Mouse (Mus musculus): ENCODE data around the gene Zfp248.
A peak's percentile ranks its signal among the peaks of the same experiment; 100 is the strongest.

The Zfp248 gene

DNA sequence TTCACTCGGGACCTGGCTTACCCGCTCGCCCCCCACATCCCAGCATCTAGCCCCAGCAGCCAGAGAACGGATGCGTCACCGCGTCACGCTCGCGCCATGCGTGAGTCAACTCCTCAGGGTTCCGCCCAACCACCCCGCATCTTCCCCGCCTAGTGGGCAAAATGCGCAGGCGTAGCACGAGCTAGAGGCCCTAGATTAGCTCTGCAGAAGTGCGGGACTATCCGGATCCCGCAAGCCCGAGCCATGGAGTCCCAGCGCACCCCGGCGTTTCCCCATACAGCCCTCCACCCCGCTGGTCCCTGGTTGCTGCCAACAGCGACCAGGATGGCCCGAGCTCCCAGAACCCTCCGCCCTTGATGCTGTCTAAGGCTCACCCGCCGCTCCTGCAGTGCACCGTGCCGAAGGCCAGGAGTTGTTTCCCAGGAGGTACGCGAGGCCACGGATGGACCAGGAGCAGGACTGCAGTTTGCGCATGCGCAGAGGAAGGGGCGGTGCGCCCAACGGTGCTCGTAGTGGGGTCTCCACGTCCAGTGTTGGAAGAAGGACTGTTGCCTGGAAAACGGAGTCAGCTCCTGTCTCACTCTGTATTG is at the start of gene Zfp248:
Zfp248 (minus strand) TSS at position 487 of the 590 bp plus-strand sequence.
- DNase-seq (ENCODE audit: low read depth, low spot score), result peak; percentile 82

DNA sequence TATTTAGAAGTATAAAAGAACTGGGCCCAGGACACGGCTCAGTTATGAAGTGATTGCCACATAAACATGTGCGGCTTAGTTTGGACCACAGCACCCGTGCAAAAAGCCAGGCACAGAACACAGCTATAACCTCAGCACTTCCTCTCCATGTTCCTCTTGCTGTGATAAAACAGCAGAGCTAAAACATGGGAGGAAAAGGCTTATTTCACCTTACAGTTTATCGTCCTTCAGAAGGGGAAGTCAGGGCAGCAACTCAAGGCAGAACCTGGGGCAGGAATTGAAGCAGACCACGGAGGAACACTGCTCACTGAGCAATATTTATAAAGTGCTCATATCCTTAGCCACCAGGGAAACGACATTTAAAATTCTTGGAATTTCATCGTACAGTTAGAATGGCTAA is 43.7 kb upstream of the Zfp248 start:
- DNase-seq (ENCODE audit: low read depth, low spot score), result no peak

DNA sequence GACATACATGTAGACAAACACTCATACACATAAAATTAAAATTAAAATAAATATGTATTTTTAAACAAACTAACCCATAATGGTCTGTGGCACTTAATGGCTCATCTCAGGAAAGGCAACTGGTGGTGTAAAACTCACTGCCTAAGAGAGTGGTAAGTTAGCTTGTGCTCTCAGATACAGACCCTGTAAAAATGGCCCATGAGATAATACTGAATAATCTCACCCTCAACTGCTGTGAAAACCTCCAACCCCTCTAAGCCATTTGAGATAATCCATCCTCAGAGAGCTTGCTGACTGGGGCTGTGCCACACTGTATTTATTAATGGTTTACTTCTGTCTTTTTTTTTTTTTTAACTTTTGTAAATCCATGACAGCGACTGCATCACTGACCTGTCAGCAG is 26.8 kb upstream of the Zfp248 start:
- DNase-seq (ENCODE audit: low read depth, low spot score), result no peak

DNA sequence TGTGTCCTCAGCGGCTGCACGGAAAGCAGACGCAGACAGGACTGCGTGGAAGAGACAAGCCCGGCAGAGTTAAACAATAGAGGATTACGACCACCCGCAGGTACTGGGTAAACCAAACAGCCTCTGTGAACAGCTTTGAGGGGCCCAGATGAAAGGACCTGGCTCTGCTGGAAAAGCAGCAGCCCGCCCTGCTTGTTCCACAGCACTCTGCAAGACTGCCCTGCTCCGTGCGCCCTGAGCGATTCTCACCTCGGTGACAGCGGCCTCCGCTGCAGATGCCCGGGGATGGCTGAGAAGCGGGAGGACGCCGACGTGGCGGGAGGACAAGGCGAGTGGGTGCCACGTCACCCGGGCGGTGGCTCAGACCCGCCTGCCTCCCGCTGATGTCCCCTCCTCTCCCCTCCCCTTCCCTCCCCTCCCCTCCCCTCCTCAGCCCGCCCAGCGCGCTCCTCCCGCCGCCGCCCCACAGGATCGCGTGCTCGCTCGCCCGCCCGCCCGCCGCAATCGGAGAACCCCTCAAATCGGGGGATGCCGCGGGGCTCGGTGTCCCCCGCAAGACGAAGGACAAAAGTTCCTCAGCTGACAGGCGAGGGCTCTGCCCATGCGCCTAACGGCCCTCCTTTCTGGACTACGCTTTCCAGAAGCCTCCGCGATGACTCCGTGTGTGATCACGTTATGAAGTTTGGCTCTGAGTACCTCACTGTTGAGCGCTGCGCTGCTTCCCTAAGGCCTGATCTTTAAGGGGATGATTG is 23.8 kb upstream of the Zfp248 start, which contains the start of gene Zfp9:
Zfp9 (minus strand) TSS at position 364 of the 752 bp plus-strand sequence.
- DNase-seq (ENCODE audit: low read depth, low spot score), result peak; percentile 55

DNA sequence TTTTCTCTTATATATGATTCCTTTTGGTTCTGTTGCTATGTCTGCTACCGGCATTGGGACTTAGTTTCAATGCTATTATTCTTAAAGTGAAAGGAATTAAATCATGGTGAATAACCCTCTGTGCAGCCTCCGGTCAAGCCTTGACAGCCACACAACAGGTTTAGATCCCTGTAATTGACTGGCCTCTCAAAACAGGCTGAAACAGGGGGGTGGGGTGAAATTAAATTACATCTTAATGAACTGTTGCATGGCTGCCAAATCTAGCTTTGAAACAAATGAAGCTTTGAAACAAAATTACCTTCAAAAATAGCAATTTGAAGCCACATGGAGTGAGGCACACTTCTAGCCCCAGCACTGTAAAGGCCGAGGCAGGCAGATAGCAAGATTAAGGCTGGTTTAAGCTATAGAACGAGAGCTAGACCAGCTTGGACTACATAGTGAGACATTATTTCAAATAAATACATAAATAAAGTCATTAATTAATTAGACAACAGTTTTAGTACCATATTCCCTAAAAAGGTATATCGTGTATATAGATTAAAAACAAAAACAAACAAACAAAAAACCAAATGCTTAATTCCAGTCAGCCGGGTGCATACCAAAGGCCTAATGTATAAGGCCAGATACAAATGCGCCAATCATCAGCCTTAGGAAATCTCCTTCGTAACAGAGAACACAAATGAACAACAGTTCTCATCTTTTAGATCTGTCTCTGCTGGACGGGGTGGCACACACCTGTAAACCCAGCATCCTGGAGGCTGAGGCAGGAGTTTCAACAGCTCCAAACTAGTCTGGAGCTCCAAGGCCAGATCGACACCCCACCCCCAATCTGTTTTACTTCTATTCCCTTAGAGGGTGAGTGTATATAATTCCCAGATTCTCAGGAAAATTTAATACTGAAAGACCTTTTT is 22.8 kb upstream of the Zfp248 start:
- DNase-seq (ENCODE audit: low read depth, low spot score), result no peak

DNA sequence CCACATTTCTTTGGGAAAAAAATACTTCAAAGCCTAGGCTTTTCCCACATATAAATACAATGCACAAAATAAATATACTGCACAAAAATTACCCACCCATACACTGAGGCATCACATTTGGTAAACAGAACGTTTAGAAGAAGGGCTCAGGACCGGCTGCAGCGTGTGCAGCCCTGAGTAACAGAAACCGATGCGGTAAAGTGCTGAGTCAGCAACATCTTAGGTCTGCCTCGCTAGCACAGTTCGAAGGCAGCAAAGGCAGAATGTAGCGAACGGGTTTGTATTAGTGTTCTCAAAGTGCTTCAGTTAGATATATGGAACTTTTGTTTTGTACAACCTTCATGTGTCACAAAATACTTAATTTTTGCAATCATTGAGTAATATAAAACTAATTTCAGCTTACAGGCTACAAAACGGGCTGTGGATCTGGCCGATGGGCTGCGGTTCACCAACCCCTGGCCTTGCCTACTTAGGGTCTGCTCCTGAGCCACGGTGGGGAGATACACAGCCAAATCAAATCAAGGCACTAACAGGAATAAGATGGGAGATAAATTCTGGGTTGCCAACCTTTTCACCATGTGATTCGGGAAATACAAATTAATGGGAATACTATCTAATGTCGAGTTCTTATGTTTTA is 6.9 kb upstream of the Zfp248 start:
- no peak for DNase-seq (ENCODE audit: low read depth, low spot score)

DNA sequence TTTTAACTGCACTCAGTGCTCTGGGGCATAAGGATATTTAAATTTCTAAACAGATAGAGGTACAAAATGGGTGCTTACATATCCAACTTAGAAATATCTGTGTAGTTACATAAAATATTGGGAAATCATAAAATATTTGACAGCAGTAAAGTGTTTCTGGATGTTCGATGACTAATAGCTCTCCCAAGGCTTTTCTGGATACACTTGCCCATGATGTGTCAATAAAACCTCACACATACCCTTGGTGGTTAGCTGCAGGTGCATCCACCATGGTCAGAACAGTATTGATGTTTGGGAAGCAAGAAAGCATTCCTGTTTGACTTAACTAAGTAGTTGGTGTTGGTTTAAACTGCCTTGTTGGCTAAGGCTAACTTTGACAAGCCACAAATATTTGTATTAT is 2.4 kb upstream of the Zfp248 start:
- no peak for DNase-seq (ENCODE audit: low read depth, low spot score)

DNA sequence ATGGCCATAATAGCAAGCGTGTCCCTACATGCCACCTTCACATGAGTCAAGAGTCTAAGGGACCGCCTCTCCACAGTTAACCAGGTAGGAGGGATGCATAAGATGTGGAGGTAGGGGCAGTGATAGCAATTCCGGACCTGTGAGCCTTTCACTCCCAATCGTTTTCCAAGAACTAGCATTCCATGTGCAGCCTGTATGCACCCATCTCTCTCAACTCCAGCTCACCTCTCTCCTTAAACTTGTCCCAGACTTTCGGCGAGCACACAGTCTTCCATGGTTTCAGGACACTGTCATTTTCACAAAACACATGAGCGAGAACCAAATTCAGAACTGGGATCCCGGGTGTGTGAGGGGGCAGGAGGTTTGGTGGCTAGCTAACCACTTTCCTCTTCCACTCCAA is 876 bp downstream of the Zfp248 start:
- no peak for DNase-seq (ENCODE audit: low read depth, low spot score)

DNA sequence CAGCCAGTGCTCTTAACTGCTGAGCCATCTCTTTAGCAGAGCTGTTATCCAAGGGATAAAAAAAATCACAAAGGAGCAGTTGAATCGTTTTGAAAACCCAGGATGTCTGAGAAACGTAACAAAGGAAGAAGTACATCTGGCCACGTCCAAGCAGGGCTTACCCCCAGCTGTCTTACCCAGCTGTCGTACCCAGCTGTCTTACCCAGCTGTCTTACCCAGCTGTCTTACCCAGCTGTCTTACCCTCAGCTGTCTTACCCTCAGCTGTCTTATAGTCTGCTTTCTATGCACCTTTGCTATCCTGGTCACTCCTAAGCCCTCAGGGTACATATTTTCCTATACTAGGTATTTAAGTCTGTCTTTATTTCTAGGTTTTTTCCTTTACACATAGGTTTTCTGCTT is 23.8 kb downstream of the Zfp248 start:
- no peak for DNase-seq (ENCODE audit: low read depth, low spot score)

DNA sequence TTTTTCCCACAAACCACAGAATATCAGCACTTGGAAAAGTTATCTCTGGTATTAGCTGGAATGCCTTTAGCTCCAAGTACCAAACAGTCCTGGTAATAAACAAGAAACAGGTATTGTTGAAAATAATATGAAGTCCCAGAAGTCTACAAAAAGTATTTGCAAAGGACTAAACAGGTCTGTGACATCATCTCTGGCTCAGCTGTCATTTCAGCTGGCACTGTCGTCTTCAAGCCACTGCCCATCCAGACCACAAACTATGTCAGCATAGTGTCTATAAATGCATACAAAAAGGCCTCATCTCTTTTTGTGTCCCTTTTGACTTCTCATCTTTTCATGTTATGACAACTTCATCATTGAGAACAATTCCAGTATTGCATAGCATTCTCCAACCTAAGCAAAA is 28.7 kb downstream of the Zfp248 start:
- no peak for DNase-seq (ENCODE audit: low read depth, low spot score)

DNA sequence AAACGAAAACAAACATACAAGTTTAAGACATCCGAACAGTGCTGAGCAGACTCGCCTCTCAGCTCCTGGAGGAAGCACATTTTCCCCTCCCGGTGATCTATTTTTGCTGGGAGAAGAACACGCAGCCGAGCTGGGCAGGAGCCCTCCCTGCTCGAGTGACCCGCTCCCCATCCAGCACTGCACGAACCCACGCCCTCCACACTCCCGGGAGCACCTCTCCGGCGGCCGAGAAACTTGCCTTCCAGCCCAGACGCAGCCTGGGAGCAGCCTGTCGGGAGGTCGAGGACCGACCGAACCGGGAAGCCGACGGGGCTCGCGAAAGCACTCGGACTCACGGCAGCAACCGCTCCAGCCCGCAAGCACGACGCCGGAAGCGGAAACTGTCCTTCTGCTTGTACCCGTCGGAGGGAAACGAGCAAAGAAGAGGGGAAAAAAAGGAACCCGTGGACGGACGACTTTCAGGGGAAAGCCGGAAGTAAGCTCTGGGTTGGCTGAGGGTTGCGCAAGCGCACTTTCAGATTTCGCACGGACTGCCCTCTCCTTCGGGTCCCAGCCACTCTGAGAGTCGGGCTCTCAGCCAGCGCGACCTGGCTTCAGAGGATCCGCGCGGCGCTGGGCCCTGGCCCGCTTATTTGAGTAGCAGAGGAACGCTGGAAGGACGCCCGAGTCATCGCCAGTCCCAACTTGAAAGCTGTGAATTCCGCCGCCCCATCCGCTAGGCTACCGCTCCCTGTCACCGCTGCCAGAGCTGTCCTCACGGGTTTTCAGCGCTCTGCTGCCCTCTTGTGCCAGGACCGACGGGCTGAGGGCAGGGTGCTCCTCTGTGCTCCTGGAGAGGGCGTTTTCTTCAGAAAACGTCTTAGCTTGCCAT is 36.0 kb downstream of the Zfp248 start, which contains the start of gene Bms1:
Bms1 (minus strand) TSS at position 425 of the 871 bp plus-strand sequence.
- DNase-seq (ENCODE audit: low read depth, low spot score), result peak; percentile 95

DNA sequence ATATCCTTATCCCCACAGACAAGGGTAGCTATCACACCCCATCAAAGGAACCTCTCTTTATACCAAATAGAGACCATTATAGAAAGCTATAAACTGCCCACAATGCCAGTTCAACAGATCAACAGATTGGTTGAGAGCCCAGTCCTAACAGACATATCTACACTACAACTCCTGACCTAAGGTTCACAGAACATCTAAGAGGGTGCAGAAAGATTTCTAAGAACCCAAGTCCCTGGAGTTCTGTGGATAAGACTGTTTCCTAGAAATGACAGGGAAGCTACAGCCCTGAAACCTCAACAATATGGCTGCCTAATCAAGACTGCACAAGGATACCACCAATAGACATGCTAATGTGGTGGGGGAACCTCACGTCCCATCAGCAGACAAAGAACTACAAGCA is 44.9 kb downstream of the Zfp248 start:
- no peak for DNase-seq (ENCODE audit: low read depth, low spot score)

DNA sequence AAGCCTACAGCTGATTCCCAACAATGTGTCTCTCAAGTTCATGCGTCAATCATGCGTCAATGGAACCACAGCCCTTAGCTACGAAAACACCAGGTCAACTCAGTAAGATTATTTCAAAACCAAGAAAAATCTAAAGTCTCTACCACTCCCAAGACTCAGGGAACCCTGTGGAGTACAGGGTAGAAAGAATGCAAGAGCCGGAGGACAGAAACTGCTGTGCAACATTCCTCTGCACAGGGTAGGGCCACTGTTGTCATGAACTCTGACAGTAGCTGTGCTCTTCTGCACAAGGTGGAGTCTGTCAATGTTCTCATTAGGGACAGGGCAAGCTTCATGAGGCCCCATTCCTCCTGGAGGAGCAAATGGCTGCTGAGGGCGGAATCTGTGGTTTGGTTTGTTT is 46.8 kb downstream of the Zfp248 start:
- no peak for DNase-seq (ENCODE audit: low read depth, low spot score)

DNA sequence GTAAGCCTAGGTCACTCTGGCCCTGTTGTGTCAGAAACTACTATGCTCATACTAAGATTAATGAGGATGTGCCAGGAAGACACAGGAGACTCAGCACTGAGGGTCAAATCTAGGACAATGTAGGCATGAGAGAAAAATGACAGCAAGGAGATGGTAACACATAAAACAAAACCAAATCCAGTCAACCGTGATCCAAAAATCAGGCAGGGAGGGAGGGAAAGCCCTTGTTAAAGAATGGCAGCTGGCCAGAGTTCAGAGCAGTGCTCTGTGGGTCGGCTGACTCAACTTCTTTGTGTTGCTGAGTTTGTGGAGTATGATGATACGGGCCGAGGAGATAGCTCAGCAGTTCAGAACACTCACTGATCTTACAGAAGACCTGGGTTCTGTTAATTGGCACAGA is 48.9 kb downstream of the Zfp248 start:
- peak; percentile 6 for DNase-seq (ENCODE audit: low read depth, low spot score)

DNA sequence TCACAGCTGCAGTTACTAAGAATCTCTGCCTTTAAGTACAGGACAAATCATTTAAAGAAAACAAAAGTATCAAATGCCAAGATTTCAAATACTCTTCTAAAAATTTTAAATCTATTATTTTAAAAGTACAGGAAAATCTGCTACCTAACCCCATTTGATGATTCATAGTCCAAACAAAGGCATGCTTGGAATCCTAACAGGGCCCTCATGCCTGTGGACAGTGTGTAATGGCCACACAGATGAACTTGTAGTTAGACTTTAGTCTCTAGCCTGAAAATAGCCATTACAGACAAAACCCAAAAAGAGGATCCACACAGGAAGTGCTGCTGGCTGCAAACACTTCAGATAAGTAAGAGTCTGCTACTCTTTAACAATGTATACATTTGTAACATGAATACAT is 64.6 kb downstream of the Zfp248 start:
- no peak for DNase-seq (ENCODE audit: low read depth, low spot score)

DNA sequence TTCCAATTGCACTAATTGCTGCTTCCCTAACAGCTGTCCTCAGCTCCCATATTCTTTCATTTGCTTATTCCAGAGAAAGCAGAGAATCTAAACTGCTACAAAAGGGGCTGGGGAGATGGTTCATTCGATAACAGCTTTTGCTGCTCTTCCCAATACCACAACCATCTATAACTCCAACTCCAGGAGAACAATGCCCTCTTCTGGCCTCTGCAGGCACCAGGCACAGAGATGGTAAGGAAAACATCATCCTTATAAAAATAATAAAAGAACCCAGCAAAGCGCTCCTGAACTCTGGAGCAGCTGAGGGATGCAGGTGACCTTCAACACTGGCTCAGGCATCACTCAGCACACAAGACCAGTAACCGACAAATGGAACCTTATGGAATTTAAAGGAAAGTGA is 69.4 kb downstream of the Zfp248 start:
- DNase-seq (ENCODE audit: low read depth, low spot score), result no peak

DNA sequence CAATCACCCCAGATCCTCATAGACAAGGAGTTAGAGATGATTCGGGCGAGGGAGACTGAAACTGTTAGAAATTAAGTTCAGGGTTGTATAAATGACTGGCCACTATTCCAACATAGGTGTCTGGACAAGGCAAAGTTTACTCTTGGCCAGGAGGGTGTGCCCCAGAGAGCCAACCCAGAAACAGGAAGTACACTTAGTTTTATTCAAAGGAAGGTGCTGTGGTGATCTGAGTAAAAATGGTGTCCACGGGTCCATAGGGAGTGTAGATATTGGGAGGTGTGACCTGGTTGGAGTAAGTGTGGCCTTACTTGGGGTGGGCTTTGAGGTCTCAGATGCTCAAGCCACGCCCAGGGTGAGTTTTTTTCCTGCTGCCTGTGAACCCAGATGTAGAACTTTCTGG is 74.1 kb downstream of the Zfp248 start:
- no peak for DNase-seq (ENCODE audit: low read depth, low spot score)

DNA sequence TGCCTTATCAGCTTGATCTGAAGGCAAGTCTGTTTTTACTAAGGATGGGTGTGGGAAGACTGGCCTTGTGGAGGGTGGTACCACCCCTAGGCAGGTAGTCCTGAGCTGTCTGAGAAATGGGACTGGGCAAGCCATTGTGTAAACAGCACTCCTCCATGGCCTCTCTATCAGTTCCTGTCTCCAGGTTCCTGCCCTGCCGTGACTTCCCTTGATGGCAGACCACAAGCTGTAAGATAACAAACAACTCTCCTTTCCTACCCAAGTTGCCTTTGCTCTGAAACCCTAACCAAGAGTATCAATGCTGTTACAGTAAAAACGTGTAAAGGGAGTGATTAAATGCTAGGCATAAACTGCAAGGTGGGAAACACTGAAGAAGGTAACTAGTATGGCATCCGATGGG is 74.7 kb downstream of the Zfp248 start:
- no peak for DNase-seq (ENCODE audit: low read depth, low spot score)

DNA sequence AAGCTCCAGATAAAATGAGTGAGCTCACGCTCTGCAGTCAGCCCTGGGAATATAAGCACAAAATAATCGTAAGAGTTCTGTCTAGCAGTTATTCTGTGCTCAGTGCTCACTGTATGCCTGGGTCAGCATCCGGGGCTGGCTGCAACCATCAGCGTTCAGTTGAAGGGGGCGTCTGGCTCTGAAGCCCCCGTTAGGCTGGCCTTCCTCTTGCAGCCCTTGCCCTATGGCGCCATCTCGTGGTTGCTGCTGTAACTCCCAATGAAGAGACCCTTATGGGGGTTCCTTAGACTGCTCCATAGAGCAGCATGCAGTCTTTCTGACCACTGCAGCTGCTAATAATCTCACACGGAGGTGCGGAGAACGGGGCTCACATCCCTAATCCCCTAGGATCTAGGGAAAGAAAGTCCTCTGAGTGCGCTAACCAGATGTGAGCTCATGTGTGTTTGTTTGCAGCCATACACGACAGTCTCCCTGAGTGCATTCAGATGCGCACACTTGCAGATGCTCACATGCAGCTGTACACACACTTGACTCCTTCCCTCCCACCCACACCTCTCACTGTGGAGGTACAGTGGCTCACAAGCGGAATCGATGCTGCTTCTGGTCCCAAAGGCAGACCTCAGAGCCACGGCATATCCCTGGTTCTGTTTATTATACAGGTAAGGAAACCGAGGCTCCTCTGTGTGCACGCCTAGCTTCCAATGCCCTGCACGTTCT is 75.7 kb downstream of the Zfp248 start:
- peak; percentile 74 for DNase-seq (ENCODE audit: low read depth, low spot score)

DNA sequence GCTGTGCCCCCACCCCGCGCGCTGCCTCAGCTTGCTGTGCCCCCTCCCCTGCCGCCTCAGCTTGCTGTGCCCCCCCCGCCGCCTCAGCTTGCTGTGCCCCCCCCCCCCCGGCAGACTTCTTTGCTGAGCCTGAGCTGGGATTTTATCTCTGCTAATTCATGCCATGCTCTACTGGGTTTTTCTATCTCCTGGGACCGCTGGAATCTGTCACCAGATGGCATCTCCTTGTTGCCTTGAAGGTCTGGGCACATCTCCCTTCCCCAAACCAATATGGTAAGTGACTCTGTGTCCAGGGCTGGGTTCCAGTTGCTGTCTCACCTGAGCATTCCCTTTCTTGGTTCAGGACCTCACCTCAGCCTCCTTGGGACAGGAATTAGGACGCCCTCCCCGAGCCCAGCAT is 77.7 kb downstream of the Zfp248 start:
- DNase-seq (ENCODE audit: low read depth, low spot score), result no peak
